Mouse (Mus musculus) megakaryocyte, embryonic 14.5 days (primary cell): ENCODE data around the gene Hecw1. TPM values are rescaled to one million over a fixed set of nuclear protein-coding genes. Genes with fewer than 3 reads are reported as not detected.

Source experiments
- H3K27me3 ChIP-seq: replicated peaks from 2 replicates; pipeline ENCODE3; 2012; ENCODE audit warnings: inconsistent platforms
- H3K36me3 ChIP-seq: replicated peaks from 2 replicates; pipeline ENCODE3; 2012; ENCODE audit warnings: low read length, inconsistent platforms, mixed read lengths
- H3K4me1 ChIP-seq: 2 replicates; pipeline ENCODE4 v1.6.1; 2012; ENCODE audit warnings: inconsistent platforms
- H3K4me3 ChIP-seq: replicated peaks from 2 replicates; pipeline ENCODE3; 2012; ENCODE audit warnings: moderate library complexity, mild to moderate bottlenecking, inconsistent platforms
- H3K9me3 ChIP-seq: 2 replicates; pipeline ENCODE4 v1.6.1; 2012; ENCODE audit warnings: inconsistent platforms
- FLI1 ChIP-seq: IDR thresholded peaks from 2 replicates; pipeline ENCODE4 v1.6.1; 2012; ENCODE audit warnings: low read length, inconsistent platforms, mixed read lengths
- GATA1 ChIP-seq: IDR thresholded peaks from 3 replicates; pipeline ENCODE4 v1.6.1; 2012; ENCODE audit warnings: mixed read lengths, low read length, inconsistent platforms, borderline replicate concordance
- polyA plus RNA-seq: library from polyadenylated mRNA; stranded (reverse); fragments of >175 nt; gene quantifications from 2 replicates; pipeline ENCODE4 v1.2.3, GENCODE M21; 2012; ENCODE audit warnings: low replicate concordance; ENCODE audit not compliant: insufficient read depth

The Hecw1 gene
- 0.65 TPM in 1 of 2 replicates, not detected in the other for polyA plus RNA-seq

DNA sequence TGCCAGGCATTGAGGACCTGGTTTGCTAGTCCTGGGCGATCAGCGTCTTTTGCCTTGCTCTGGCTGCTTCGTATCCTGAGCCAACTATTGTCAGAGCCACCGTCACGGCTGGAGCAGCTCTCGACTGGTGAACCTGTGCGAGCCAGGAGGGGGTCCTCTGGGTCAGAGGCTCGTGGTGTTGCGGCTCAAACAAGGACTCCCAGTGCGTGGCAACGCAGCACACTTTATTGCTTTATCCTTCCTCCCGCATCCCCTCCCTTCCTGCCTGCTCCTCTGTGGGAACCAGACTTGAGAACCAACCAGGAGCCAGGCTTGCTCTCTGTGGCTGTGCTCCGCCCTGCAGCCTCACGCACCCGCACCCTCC, at the start of gene Hecw1:
Gene Hecw1, minus strand, starts transcription at position 323 of the 364 bp plus-strand sequence.
- peaks cover 35% of the 10 kb centered on the region for H3K27me3 ChIP-seq
- H3K36me3 ChIP-seq: no peaks in the 10 kb centered on the region
- TF ChIP-seq GATA1 (no peak), FLI1 (no peak)
- peak within 1 kb of the TSS; percentile 85 for H3K4me3 ChIP-seq
- H3K9me3 ChIP-seq: peaks cover 13% of the 10 kb centered on the region
- H3K4me1 ChIP-seq: peaks cover 14% of the 10 kb centered on the region

DNA sequence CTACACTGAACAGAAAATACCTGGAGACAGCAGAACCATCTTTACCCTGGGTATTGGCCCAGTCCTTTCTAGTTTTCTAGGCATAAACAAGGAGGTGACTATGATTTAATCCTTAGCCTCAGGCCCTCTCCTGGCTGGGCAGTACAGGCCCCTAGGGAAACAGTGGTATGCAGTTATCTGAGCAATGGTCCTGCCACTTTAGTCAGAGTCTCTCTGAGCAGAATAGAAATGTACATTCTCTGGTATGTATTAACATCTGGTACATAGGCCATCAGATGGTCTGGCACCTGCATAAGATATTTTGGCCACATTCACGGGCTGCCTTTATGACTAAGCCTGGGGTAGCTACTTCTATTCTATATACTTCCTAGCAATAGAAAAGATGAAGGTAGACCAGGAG, 38.3 kb upstream of the Hecw1 start:
- TF ChIP-seq GATA1: no peak
- no peak for TF ChIP-seq FLI1
- no peak overlapping the region for H3K4me3 ChIP-seq
- H3K4me1 ChIP-seq: no peaks in the 10 kb centered on the region
- no peaks in the 10 kb centered on the region for H3K36me3 ChIP-seq
- H3K9me3 ChIP-seq: no peaks in the 10 kb centered on the region
- H3K27me3 ChIP-seq: no peaks in the 10 kb centered on the region

DNA sequence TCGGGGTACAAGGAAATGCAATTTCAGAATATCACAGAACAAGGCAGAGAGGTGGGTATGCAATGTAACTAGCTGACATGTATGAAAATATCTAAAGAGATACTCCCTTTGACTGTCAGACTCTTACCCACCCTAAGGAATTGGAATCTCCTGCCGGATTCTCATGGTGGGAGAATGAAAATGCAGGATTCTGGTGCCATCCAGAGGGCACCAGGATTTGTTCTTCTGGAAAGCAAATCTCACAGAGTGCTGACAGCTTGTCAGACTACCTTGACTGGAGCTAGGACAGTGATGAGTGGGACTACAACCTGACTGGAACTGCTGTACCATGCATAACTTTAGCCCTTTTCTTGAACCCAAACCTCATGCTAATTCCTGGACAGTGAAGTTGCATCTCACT, 29.6 kb upstream of the Hecw1 start:
- H3K9me3 ChIP-seq: no peaks in the 10 kb centered on the region
- H3K36me3 ChIP-seq: no peaks in the 10 kb centered on the region
- H3K27me3 ChIP-seq: no peaks in the 10 kb centered on the region
- TF ChIP-seq FLI1: no peak
- no peak for TF ChIP-seq GATA1
- no peaks in the 10 kb centered on the region for H3K4me1 ChIP-seq
- no peak overlapping the region for H3K4me3 ChIP-seq

DNA sequence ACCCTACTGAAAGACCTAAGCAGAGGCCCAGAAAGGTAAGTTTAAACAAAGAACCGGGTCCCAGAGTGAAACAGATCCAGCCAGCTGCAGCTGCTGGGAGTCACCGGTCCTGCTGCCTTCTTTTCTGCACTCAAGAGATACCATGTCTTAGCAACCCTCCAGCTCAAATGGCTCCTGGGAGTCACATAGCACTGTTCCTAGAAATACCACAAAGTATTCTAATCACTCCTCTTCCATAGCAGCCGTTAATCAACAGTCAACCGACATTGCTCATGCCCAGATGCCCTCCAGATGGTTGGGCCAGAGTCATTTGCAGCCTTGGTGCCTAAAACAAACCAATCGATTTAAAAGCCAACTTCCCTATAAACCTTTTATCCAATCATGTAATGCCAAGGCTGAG, 19.8 kb upstream of the Hecw1 start:
- Histone ChIP-seq H3K27me3 (no peaks in the 10 kb centered on the region), H3K4me3 (no peak overlapping the region), H3K4me1 (no peaks in the 10 kb centered on the region), H3K9me3 (peaks cover 8% of the 10 kb centered on the region; the same call in 1 of the 2 replicates), H3K36me3 (no peaks in the 10 kb centered on the region)
- TF ChIP-seq FLI1 (no peak), GATA1 (no peak)

DNA sequence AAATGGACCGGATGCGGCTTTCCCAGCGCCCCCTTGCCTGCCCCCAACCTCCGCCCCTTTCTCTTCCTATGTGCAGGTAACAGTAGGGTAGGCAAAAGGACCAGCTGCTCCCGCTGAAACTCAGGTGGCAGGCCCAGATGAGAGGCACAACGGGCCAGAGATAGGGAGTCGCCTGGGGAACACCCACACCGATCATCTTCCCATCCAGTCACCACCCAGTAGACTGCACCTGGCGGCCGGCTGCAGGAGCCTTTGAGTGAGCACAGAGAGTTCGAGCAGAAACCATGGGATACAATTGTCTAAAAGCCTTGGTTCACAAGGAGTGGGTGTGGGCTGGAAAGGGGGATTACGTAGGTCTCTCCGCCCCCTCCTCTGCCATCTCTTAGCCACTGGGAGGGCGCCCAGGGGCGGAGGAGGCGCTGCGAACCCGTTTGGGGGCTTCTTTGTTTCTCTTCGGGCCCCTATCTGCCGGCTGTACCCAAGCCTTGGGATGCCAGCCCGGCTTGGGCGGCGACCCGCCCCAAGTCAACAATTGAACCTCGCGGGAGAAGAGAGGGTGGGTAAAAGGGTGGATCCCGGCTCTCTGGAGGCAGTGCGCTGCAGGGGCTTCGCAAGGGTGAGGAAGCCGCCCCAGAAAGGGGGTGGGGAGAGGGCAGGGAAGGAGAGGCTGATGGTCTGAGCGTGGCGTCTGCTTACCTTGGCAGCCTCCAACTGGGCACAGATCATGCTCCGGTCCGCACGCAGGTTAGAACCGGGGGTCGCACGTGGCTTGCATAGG, 711 bp downstream of the Hecw1 start:
- H3K4me1 ChIP-seq: peaks cover 14% of the 10 kb centered on the region
- H3K4me3 ChIP-seq: peak overlapping the region; percentile 85
- H3K9me3 ChIP-seq: peaks cover 13% of the 10 kb centered on the region
- H3K27me3 ChIP-seq: peaks cover 35% of the 10 kb centered on the region
- H3K36me3 ChIP-seq: no peaks in the 10 kb centered on the region
- no peak for TF ChIP-seq FLI1
- TF ChIP-seq GATA1: no peak

DNA sequence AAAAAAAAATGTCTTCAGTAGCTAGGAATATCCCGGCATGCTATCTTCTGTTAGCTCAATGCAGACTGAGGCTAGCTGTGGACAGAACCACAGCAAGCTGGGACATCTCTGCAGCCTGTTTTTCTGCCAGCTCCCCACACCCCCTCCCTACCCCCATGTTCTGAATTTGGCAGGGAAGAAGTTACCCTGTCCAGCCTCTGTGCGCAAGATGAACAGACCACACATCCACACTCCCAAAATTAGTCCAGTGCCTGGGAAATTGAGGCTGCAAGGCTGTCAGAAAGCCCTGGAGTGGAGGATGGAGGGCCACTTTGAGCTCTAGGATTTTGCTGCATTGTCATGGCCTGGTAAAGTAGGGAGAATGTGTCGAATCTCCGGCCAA, 1.3 kb downstream of the Hecw1 start:
- no peak for TF ChIP-seq FLI1
- no peak for TF ChIP-seq GATA1
- H3K4me1 ChIP-seq: peaks cover 14% of the 10 kb centered on the region
- H3K9me3 ChIP-seq: peaks cover 13% of the 10 kb centered on the region
- peaks cover 35% of the 10 kb centered on the region for H3K27me3 ChIP-seq
- no peak overlapping the region for H3K4me3 ChIP-seq
- H3K36me3 ChIP-seq: no peaks in the 10 kb centered on the region

DNA sequence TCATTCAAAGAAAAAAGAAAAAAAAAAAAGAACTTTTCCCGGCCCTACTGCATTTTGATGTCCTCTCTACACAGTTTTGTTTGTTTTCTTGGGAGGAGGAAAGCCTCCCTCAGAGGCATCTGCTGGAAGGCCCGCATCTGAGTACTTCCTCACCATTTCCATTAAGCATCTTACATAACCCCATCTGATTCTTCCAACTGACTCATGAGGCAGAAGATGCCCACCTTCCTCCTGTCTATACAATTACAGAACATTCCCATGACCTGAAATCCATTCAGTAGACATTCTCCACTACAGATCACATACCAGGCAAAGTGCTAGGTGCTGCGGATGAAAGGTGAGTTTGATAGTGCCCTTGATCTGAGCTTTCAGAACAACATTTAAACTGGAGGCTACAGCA, 3.4 kb downstream of the Hecw1 start:
- H3K4me1 ChIP-seq: peaks cover 14% of the 10 kb centered on the region
- peaks cover 13% of the 10 kb centered on the region for H3K9me3 ChIP-seq
- H3K36me3 ChIP-seq: no peaks in the 10 kb centered on the region
- TF ChIP-seq FLI1: no peak
- no peak for TF ChIP-seq GATA1
- H3K4me3 ChIP-seq: no peak overlapping the region
- peaks cover 35% of the 10 kb centered on the region for H3K27me3 ChIP-seq

DNA sequence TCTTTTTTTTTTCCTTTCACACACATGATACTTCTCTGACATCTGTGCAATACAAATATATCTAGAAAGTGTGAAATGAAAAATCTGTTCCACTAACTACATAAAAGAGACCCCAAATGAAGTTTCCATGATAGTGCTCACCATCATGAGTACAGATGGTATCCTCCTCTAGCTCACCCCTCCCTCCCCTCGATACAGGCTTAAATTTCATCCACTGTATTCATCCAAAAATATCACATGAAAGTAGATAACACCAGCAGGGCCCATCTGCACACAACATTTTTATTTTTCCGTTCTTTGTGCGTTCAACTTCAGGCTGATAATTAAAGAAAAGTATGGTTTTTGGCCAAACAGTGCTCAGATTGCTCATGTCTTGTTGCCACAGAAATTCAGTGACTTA, 5.5 kb downstream of the Hecw1 start:
- H3K4me1 ChIP-seq: peaks cover 8% of the 10 kb centered on the region

DNA sequence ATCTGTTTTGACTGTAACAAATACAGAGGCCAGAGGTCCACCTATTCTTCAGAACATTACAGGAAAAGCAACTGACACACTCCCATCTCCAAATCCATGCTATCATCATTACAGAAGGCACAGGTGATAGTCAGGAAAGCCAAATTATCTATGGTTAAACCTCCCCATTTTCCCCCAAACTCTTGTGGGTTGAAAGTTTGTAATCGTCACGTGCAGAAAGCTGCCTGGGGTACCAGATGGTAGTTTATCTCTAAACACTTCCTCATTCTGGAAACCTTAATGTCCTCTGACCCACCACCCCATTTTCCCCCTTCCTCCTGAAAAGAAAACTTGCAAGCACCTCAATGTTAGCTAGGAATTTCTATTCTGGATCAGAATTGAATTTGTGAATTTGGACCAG, 7.9 kb downstream of the Hecw1 start:
- no peaks in the 10 kb centered on the region for H3K4me1 ChIP-seq

More for the DNA sequence above, 5.5 kb downstream of the Hecw1 start:
- peaks cover 18% of the 10 kb centered on the region for H3K27me3 ChIP-seq
- peaks cover 8% of the 10 kb centered on the region for H3K9me3 ChIP-seq
- H3K36me3 ChIP-seq: no peaks in the 10 kb centered on the region
- no peak for TF ChIP-seq FLI1
- TF ChIP-seq GATA1: no peak
- no peak overlapping the region for H3K4me3 ChIP-seq

DNA sequence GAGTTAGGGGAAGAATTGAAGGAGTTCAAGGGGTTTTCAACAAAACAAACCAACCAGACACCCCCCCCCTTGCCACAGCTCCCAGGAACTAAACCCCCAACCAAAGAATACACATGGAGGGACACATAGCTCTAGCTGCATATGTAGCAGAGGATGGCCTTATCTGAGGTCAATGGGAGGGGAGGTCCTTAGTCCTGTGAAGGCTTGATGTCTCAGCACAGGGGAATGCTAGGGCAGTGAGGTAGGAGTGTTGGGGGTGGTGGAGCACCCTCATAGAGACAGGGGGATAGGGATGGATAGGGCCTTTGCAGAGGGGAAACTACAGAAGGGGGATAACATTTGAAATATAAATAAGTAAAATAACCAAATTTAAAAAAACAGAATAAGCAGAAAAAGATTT, 9.1 kb downstream of the Hecw1 start:
- no peaks in the 10 kb centered on the region for H3K4me1 ChIP-seq
- no peaks in the 10 kb centered on the region for H3K36me3 ChIP-seq
- no peaks in the 10 kb centered on the region for H3K9me3 ChIP-seq
- TF ChIP-seq FLI1: no peak
- TF ChIP-seq GATA1: no peak
- H3K4me3 ChIP-seq: no peak overlapping the region
- no peaks in the 10 kb centered on the region for H3K27me3 ChIP-seq

More for the DNA sequence above, 7.9 kb downstream of the Hecw1 start:
- H3K4me3 ChIP-seq: no peak overlapping the region
- TF ChIP-seq GATA1: no peak
- no peak for TF ChIP-seq FLI1
- peaks cover 3% of the 10 kb centered on the region for H3K27me3 ChIP-seq
- no peaks in the 10 kb centered on the region for H3K9me3 ChIP-seq
- no peaks in the 10 kb centered on the region for H3K36me3 ChIP-seq

DNA sequence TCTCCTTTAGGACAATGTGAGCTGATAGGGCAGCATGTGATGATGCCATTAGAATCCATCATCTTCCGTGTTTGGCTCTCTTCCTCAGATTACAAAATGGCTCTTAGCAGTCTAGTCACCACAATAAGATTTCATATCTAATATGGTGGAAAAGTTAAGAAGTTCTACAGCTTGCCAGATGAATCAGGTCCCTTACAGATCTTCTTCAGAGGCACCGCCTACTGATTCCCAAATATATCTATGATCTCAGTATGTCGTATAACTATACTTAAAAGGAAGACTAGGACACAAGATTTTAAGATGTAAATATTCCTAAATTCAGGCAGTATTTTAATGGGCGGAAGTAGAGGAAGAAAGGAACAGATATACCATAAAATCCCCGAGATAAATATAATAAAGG, 16.3 kb downstream of the Hecw1 start:
- H3K36me3 ChIP-seq: no peaks in the 10 kb centered on the region
- no peak overlapping the region for H3K4me3 ChIP-seq
- H3K9me3 ChIP-seq: no peaks in the 10 kb centered on the region
- no peaks in the 10 kb centered on the region for H3K4me1 ChIP-seq
- no peaks in the 10 kb centered on the region for H3K27me3 ChIP-seq
- TF ChIP-seq GATA1 (no peak), FLI1 (no peak)
